In the genomic region with DNA sequence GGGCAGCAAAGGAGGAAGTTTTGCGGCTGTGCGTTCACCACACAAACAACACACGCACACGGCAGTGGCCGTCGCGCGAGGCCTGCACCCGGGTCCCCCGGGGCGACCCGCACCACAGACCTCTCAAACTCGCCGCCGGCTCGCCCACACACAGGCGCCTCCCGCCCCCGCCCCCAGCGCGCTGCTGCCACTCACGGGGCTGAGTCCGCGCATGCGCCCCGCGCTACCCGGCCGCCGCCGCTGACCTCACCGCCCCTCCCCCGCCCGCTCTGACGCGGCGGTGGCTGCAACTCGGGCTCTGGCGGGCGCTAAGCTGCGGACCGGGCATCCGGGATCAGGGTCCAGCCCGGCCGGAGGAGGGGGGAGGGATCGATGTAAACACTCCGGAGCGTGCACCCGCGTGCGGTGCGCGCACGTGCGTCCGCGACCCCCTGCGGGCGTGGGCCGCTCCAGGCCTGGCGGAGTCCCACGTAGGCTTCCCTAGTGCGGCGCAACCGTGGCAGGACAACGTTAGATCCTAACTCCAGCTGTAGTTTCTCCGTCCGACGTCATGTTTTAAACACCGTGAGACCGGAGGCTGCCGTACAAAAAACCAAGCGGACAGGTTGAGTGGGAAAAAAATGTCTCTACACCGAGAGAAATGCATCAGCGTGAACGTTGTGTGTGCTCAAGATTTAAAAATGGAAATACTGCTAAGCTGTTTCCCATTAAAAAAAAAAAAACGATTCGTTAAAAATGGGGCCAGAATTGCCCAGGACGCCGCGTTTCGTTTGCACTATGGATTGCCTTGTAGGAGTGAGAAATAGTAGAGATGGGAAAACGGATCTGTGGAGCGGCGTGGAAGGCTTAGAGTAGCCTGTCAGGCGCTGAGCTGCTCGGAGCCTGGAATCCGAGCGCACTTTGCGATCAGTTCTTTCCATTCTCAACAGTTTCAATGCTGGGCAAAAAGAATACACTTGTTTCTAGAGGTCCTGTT, we compare ENCODE assay signal across 8 mouse cellular contexts. TPM values are rescaled to one million over a fixed set of nuclear protein-coding genes. Genes with fewer than 3 reads are reported as not detected.
DNase-seq lines count a peak whose midpoint lies in the region; ATAC-seq lines count a peak whose summit lies in the region.

No protein-coding gene starts in this region.

- peak overlapping the region; percentile 86 for H3K9ac ChIP-seq in embryonic facial prominence, embryonic 14.5 days (ENCODE audit: low read depth, low read length)
- peak overlapping the region; percentile 86 for H3K9ac ChIP-seq in kidney, embryonic 14.5 days (ENCODE audit: low read depth, low read length)
- H3K9ac ChIP-seq in limb, embryonic 15.5 days = peak overlapping the region; percentile 89

- under 1% methylated on average over 59 of the region's 90 CpGs for WGBS in embryonic facial prominence, embryonic 14.5 days
- WGBS in kidney, embryonic 14.5 days = under 1% methylated on average over 78 of the region's 90 CpGs
- WGBS in limb, embryonic 15.5 days = under 1% methylated on average over 86 of the region's 90 CpGs

- H3K36me3 ChIP-seq in embryonic facial prominence, embryonic 14.5 days (ENCODE audit: control insufficient read depth, insufficient read depth, low read length) = no peaks in the 10 kb centered on the region
- H3K36me3 ChIP-seq in kidney, embryonic 14.5 days (ENCODE audit: control insufficient read depth, insufficient read depth, low read length) = no peaks in the 10 kb centered on the region
- no peaks in the 10 kb centered on the region for H3K36me3 ChIP-seq in limb, embryonic 15.5 days

- ATAC-seq in embryonic facial prominence, embryonic 14.5 days (ENCODE audit: low read depth) = peak; percentile 85
- peak; percentile 85 for ATAC-seq in kidney, embryonic 14.5 days (ENCODE audit: low FRiP score, low TSS enrichment)
- peak; percentile 86 for ATAC-seq in limb, embryonic 15.5 days (ENCODE audit: insufficient number of reproducible peaks, low FRiP score, low TSS enrichment, low read depth)

- DNase-seq in 3T3-L1 (ENCODE audit: low read depth, low spot score) = peak; percentile 91
- peak; percentile 94 to 99 for DNase-seq in adrenal gland, postnatal 4 days (ENCODE audit: low spot score in 2 of 2)
- DNase-seq in embryonic facial prominence, embryonic 14.5 days (ENCODE audit: low spot score) = peak; percentile 97
- DNase-seq in heart, adult 8-10 months (ENCODE audit: low spot score) = peak; percentile 94
- peak; percentile 89 to 95 for DNase-seq in monocyte, adult 2 months (ENCODE audit: low read depth in 1 of 2, low spot score in 2 of 2)
- DNase-seq in spleen, postnatal 36 days (ENCODE audit: low spot score in 2 of 2) = peak; percentile 94 to 95

- H3K4me3 ChIP-seq in embryonic facial prominence, embryonic 14.5 days (ENCODE audit: low read depth, low read length) = peak overlapping the region; percentile 83
- peak overlapping the region; percentile 94 for H3K4me3 ChIP-seq in kidney, embryonic 14.5 days (ENCODE audit: low read length)
- peak overlapping the region; percentile 88 for H3K4me3 ChIP-seq in limb, embryonic 15.5 days

- no peaks in the 10 kb centered on the region for H3K9me3 ChIP-seq in embryonic facial prominence, embryonic 14.5 days (ENCODE audit: control insufficient read depth, low read length)
- H3K9me3 ChIP-seq in kidney, embryonic 14.5 days (ENCODE audit: control insufficient read depth, low read length) = no peaks in the 10 kb centered on the region
- no peaks in the 10 kb centered on the region for H3K9me3 ChIP-seq in limb, embryonic 15.5 days

- H3K4me1 ChIP-seq in embryonic facial prominence, embryonic 14.5 days (ENCODE audit: control insufficient read depth, insufficient read depth, low read length) = peaks cover 15% of the 10 kb centered on the region
- H3K4me1 ChIP-seq in kidney, embryonic 14.5 days (ENCODE audit: control insufficient read depth, insufficient read depth, low read length) = peaks cover 14% of the 10 kb centered on the region
- H3K4me1 ChIP-seq in limb, embryonic 15.5 days = peaks cover 15% of the 10 kb centered on the region

- H3K27me3 ChIP-seq in embryonic facial prominence, embryonic 14.5 days (replicated peaks; ENCODE audit: control insufficient read depth, insufficient read depth, low read length) = no peaks in the 10 kb centered on the region
- H3K27me3 ChIP-seq in kidney, embryonic 14.5 days (ENCODE audit: control insufficient read depth, insufficient read depth, low read length) = no peaks in the 10 kb centered on the region
- H3K27me3 ChIP-seq in limb, embryonic 15.5 days = no peaks in the 10 kb centered on the region

- peak overlapping the region; percentile 56 for H3K4me2 ChIP-seq in embryonic facial prominence, embryonic 14.5 days (ENCODE audit: low read depth, low read length)
- peak overlapping the region; percentile 72 for H3K4me2 ChIP-seq in kidney, embryonic 14.5 days (replicated peaks; ENCODE audit: low read depth, low read length)
- peak overlapping the region; percentile 66 for H3K4me2 ChIP-seq in limb, embryonic 15.5 days

- H3K27ac ChIP-seq in embryonic facial prominence, embryonic 14.5 days (replicated peaks; ENCODE audit: low read depth, low read length) = peak overlapping the region; percentile 100
- peak overlapping the region; percentile 99 for H3K27ac ChIP-seq in kidney, embryonic 14.5 days (ENCODE audit: low read depth, low read length)
- peak overlapping the region; percentile 100 for H3K27ac ChIP-seq in limb, embryonic 15.5 days

RNA-seq across cellular contexts. Expression of a gene that starts 1.1 kb away (rescaled TPM):
- 10 to 100 TPM; 57.3 to 64.1 TPM for total RNA-seq in adrenal gland, postnatal 4 days (2021)
- 19.9 and 20.0 TPM in 2 replicates for polyA plus RNA-seq in embryonic facial prominence, embryonic 14.5 days (2014; fragmentation: Nextera tagmentation; extraction: Ambion mirVana)
- 10 to 100 TPM; 40.1 to 47.0 (median 44.4) TPM for total RNA-seq in heart, adult 8-10 months (2022)
- polyA plus RNA-seq in kidney, embryonic 14.5 days (2014; fragmentation: Nextera tagmentation; extraction: Ambion mirVana) = 14.9 and 23.2 TPM in 2 replicates
- polyA plus RNA-seq in limb, embryonic 15.5 days (2015; fragmentation: Nextera tagmentation; extraction: Ambion mirVana) = 11.9 and 13.4 TPM in 2 replicates

RNA-seq across cellular contexts. Expression of a gene that starts 16.2 kb away (rescaled TPM):
- total RNA-seq in adrenal gland, postnatal 4 days (2021) = not detected
- polyA plus RNA-seq in embryonic facial prominence, embryonic 14.5 days (2014; fragmentation: Nextera tagmentation; extraction: Ambion mirVana) = not detected in 2 replicates
- under 1 TPM in 1 of 4 experiments, not detected in 3; 0.12 TPM for total RNA-seq in heart, adult 8-10 months (2022)
- 0.10 TPM in 1 of 2 replicates, not detected in the other for polyA plus RNA-seq in kidney, embryonic 14.5 days (2014; fragmentation: Nextera tagmentation; extraction: Ambion mirVana)
- 0.09 TPM in 1 of 2 replicates, not detected in the other for polyA plus RNA-seq in limb, embryonic 15.5 days (2015; fragmentation: Nextera tagmentation; extraction: Ambion mirVana)

Comparison
In these comparisons a context has a peak if more than half of its experiments do, and no peak if none do; other contexts are left out.
1. Peak in every context shown above with its lines: DNase-seq, ATAC-seq, H3K4me3 ChIP-seq and H3K27ac ChIP-seq.